Mouse (Mus musculus) lung, postnatal 0 days (tissue): ENCODE data around the gene Zbtb17.

Source experiments
- CTCF ChIP-seq: IDR thresholded peaks from 2 replicates; pipeline ENCODE4 v1.5.1; 2016; ENCODE audit warnings: antibody characterized with exemption, mild to moderate bottlenecking
- EP300 ChIP-seq: IDR thresholded peaks from 2 replicates; pipeline ENCODE4 v1.6.1; 2016; ENCODE audit warnings: antibody characterized with exemption, mild to moderate bottlenecking, control low read depth

DNA sequence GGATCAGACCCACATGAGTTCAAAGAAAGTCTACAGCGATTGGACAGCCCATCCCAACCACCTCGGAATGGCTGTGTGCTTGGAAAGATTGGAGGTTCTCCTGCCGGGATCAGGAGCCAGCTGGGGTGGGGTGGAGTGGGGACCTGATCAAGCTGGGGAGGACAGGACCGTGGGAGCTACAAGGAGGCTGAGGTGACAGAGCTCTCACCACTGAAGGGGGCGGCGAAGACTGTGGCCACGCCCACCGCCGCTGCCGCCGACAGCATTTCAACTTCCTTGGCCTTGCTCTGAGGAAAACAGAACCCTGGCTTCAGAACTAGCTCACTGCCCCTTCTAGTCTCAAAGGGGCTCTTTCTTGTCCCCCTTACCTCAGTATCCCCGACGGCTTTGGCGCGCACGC lies 49.7 kb upstream of the Zbtb17 start:
- no peak for TF ChIP-seq CTCF
- TF ChIP-seq EP300, result no peak
